Mouse (Mus musculus): Measurements from ENCODE around the gene Dync1h1. TPM values are rescaled to one million over a fixed set of nuclear protein-coding genes. Genes with fewer than 3 reads are reported as not detected.
"Not testable (repeated sequence)": the region's sequence is repeated elsewhere in the genome, so short reads cannot be mapped to it uniquely, and the experiment has no call there.

Dync1h1 gene
- total RNA-seq, 2 experiments from 2014 or later = 63.4 to 65.5 TPM

- DNase-seq = no peak
Measured at GRCm38 (mm10) chr12:110695676-110696171, 94.5 kb downstream of the Dync1h1 start.

GRCm38 (mm10) chr12:110696173-110696974 is 95.1 kb downstream of the Dync1h1 start:
- peak; percentile 97 for DNase-seq

- DNase-seq = no peak
Measured at GRCm38 (mm10) chr12:110696975-110697400, 95.7 kb downstream of the Dync1h1 start.

- DNase-seq = no peak
Measured at GRCm38 (mm10) chr12:110697457-110697856, 96.2 kb downstream of the Dync1h1 start.

GRCm38 (mm10) chr12:110698080-110698479 is 96.8 kb downstream of the Dync1h1 start:
- DNase-seq = no peak

GRCm38 (mm10) chr12:110698523-110699170 is 97.4 kb downstream of the Dync1h1 start:
- DNase-seq = no peak

GRCm38 (mm10) chr12:110699171-110699547 is 97.9 kb downstream of the Dync1h1 start:
- DNase-seq = no peak

GRCm38 (mm10) chr12:110700730-110701129 is 99.5 kb downstream of the Dync1h1 start:
- DNase-seq = no peak

GRCm38 (mm10) chr12:110701363-110701762 is 100.1 kb downstream of the Dync1h1 start:
- DNase-seq = not testable (repeated sequence)

- no peak for DNase-seq
Measured at GRCm38 (mm10) chr12:110702556-110702955, 101.3 kb downstream of the Dync1h1 start, which contains the start of gene Hsp90aa1. Gene Hsp90aa1, minus strand, starts transcription at chr12:110702728.

- DNase-seq = peak; percentile 63
Measured at GRCm38 (mm10) chr12:110703008-110703471, 101.8 kb downstream of the Dync1h1 start.

- no peak for DNase-seq
Measured at GRCm38 (mm10) chr12:110703682-110704081, 102.4 kb downstream of the Dync1h1 start.

GRCm38 (mm10) chr12:110705419-110705818 is 104.2 kb downstream of the Dync1h1 start:
- not testable (repeated sequence) for DNase-seq

- DNase-seq = peak; percentile 53
Measured at GRCm38 (mm10) chr12:110706337-110707231, 105.3 kb downstream of the Dync1h1 start.

GRCm38 (mm10) chr12:110707451-110707850 is 106.2 kb downstream of the Dync1h1 start:
- DNase-seq = no peak

- DNase-seq = no peak
Measured at GRCm38 (mm10) chr12:110711270-110711669, 110.0 kb downstream of the Dync1h1 start.

GRCm38 (mm10) chr12:110713784-110714183 is 112.5 kb downstream of the Dync1h1 start:
- no peak for DNase-seq

GRCm38 (mm10) chr12:110714215-110714614 is 113.0 kb downstream of the Dync1h1 start:
- no peak for DNase-seq

GRCm38 (mm10) chr12:110716004-110716403 is 114.8 kb downstream of the Dync1h1 start:
- DNase-seq = no peak

All from gastrocnemius, postnatal 25 days (tissue).